Mouse (Mus musculus) testis, postnatal 14 days (tissue): ENCODE measurements around the gene Tmem106a.

Experiments used
- DNase-seq: peaks from one replicate; pipeline ENCODE4 v3.0.0; 2021; ENCODE audit warnings: low spot score

The Tmem106a gene

GRCm38 (mm10) chr11:101640857-101641709 is 59.0 kb downstream of the Tmem106a start:
- peak; percentile 86 for DNase-seq
